Mouse (Mus musculus): ENCODE data around the gene Plekha7. TPM values are rescaled to one million over a fixed set of nuclear protein-coding genes. Genes with fewer than 3 reads are reported as not detected.
A peak's percentile ranks its signal among the peaks of the same experiment; 100 is the strongest.

Gene Plekha7
- polyA plus RNA-seq, 1 experiment from 2014 or later: 18.7 TPM

GRCm38 (mm10) chr7:116323331-116323964, 15.3 kb upstream of the Plekha7 start:
- no peak overlapping the region for H3K4me2 ChIP-seq (ENCODE audit: low read depth, low read length)
- peak; percentile 82 for ATAC-seq
- no peak overlapping the region for H3K4me3 ChIP-seq (ENCODE audit: low read length)
- H3K27ac ChIP-seq (ENCODE audit: low read length): no peak overlapping the region
- H3K4me1 ChIP-seq (ENCODE audit: control insufficient read depth, insufficient read depth, low read length): no peaks in the 10 kb centered on the region
- no peaks in the 10 kb centered on the region for H3K36me3 ChIP-seq (ENCODE audit: control insufficient read depth, insufficient read depth, low read length)
- H3K9me3 ChIP-seq (ENCODE audit: control insufficient read depth, low read length): no peaks in the 10 kb centered on the region
- no peaks in the 10 kb centered on the region for H3K27me3 ChIP-seq (replicated peaks; ENCODE audit: control insufficient read depth, insufficient read depth, low read length)
- 21% methylated on average over 10 of the region's 10 CpGs for WGBS
- no peak overlapping the region for H3K9ac ChIP-seq (ENCODE audit: low read depth, low read length)

GRCm38 (mm10) chr7:116309456-116309855, 1.3 kb upstream of the Plekha7 start:
- H3K27ac ChIP-seq (ENCODE audit: low read length): peak overlapping the region; percentile 91
- 0 out of 2 replicates have a peak, but pooled peaks cover 6% of the 10 kb centered on the region for H3K27me3 ChIP-seq (replicated peaks; ENCODE audit: control insufficient read depth, insufficient read depth, low read length)
- peaks cover 5% of the 10 kb centered on the region; the same call in 1 of the 2 replicates for H3K4me1 ChIP-seq (ENCODE audit: control insufficient read depth, insufficient read depth, low read length)
- no peaks in the 10 kb centered on the region for H3K36me3 ChIP-seq (ENCODE audit: control insufficient read depth, insufficient read depth, low read length)
- peak overlapping the region; percentile 94 for H3K4me2 ChIP-seq (ENCODE audit: low read depth, low read length)
- WGBS: 10% methylated on average over 9 of the region's 9 CpGs
- no peaks in the 10 kb centered on the region for H3K9me3 ChIP-seq (ENCODE audit: control insufficient read depth, low read length)
- peak overlapping the region; percentile 73 for H3K9ac ChIP-seq (ENCODE audit: low read depth, low read length)
- peak; percentile 56 for ATAC-seq
- H3K4me3 ChIP-seq (ENCODE audit: low read length): peak overlapping the region; percentile 27

GRCm38 (mm10) chr7:116308632-116308991, 436 bp upstream of the Plekha7 start:
- H3K27ac ChIP-seq (ENCODE audit: low read length): peak overlapping the region; percentile 91
- H3K27me3 ChIP-seq (replicated peaks; ENCODE audit: control insufficient read depth, insufficient read depth, low read length): 0 out of 2 replicates have a peak, but pooled peaks cover 6% of the 10 kb centered on the region
- H3K9me3 ChIP-seq (ENCODE audit: control insufficient read depth, low read length): no peaks in the 10 kb centered on the region
- H3K36me3 ChIP-seq (ENCODE audit: control insufficient read depth, insufficient read depth, low read length): no peaks in the 10 kb centered on the region
- H3K4me2 ChIP-seq (ENCODE audit: low read depth, low read length): peak overlapping the region; percentile 94
- H3K9ac ChIP-seq (ENCODE audit: low read depth, low read length): peak overlapping the region; percentile 73; the same call in 1 of the 2 replicates
- 4% methylated on average over 16 of the region's 16 CpGs for WGBS
- peak overlapping the region; percentile 80 for H3K4me3 ChIP-seq (ENCODE audit: low read length)
- ATAC-seq: peak; percentile 83
- peaks cover 5% of the 10 kb centered on the region; the same call in 1 of the 2 replicates for H3K4me1 ChIP-seq (ENCODE audit: control insufficient read depth, insufficient read depth, low read length)

- 1% methylated on average over 63 of the region's 63 CpGs for WGBS
- peak overlapping the region; percentile 82 for H3K27ac ChIP-seq (ENCODE audit: low read length)
- peak overlapping the region; percentile 80 for H3K4me3 ChIP-seq (ENCODE audit: low read length)
- peak; percentile 66 for ATAC-seq
- peaks cover 5% of the 10 kb centered on the region; the same call in 1 of the 2 replicates for H3K4me1 ChIP-seq (ENCODE audit: control insufficient read depth, insufficient read depth, low read length)
- H3K36me3 ChIP-seq (ENCODE audit: control insufficient read depth, insufficient read depth, low read length): no peaks in the 10 kb centered on the region
- H3K9me3 ChIP-seq (ENCODE audit: control insufficient read depth, low read length): no peaks in the 10 kb centered on the region
- peak overlapping the region; percentile 94 for H3K4me2 ChIP-seq (ENCODE audit: low read depth, low read length)
- peak overlapping the region; percentile 73 for H3K9ac ChIP-seq (ENCODE audit: low read depth, low read length)
- 0 out of 2 replicates have a peak, but pooled peaks cover 6% of the 10 kb centered on the region for H3K27me3 ChIP-seq (replicated peaks; ENCODE audit: control insufficient read depth, insufficient read depth, low read length)
These were observed 891 bp downstream of the Plekha7 start for GRCm38 (mm10) chr7:116307099-116307870.

GRCm38 (mm10) chr7:116306601-116307000, 1.6 kb downstream of the Plekha7 start:
- Histone ChIP-seq H3K4me2 (ENCODE audit: low read depth, low read length) (peak overlapping the region; percentile 94), H3K9ac (ENCODE audit: low read depth, low read length) (no peak overlapping the region; the same call in 1 of the 2 replicates), H3K4me3 (ENCODE audit: low read length) (peak overlapping the region; percentile 80), H3K36me3 (ENCODE audit: control insufficient read depth, insufficient read depth, low read length) (no peaks in the 10 kb centered on the region), H3K4me1 (ENCODE audit: control insufficient read depth, insufficient read depth, low read length) (peaks cover 10% of the 10 kb centered on the region), H3K27me3 (replicated peaks; ENCODE audit: control insufficient read depth, insufficient read depth, low read length) (0 out of 2 replicates have a peak, but pooled peaks cover 6% of the 10 kb centered on the region), H3K9me3 (ENCODE audit: control insufficient read depth, low read length) (no peaks in the 10 kb centered on the region), H3K27ac (ENCODE audit: low read length) (no peak overlapping the region)
- WGBS: 22% methylated on average over 5 of the region's 5 CpGs
- no peak for ATAC-seq

- 76% methylated on average over 5 of the region's 5 CpGs for WGBS
These were observed 6.4 kb downstream of the Plekha7 start for GRCm38 (mm10) chr7:116301661-116302311.

GRCm38 (mm10) chr7:116301144-116301543, 7.0 kb downstream of the Plekha7 start:
- Histone ChIP-seq H3K4me1 (ENCODE audit: control insufficient read depth, insufficient read depth, low read length) (peaks cover 20% of the 10 kb centered on the region), H3K9ac (ENCODE audit: low read depth, low read length) (no peak overlapping the region), H3K27me3 (replicated peaks; ENCODE audit: control insufficient read depth, insufficient read depth, low read length) (no peaks in the 10 kb centered on the region), H3K4me2 (ENCODE audit: low read depth, low read length) (no peak overlapping the region), H3K9me3 (ENCODE audit: control insufficient read depth, low read length) (no peaks in the 10 kb centered on the region), H3K36me3 (ENCODE audit: control insufficient read depth, insufficient read depth, low read length) (no peaks in the 10 kb centered on the region), H3K4me3 (ENCODE audit: low read length) (no peak overlapping the region), H3K27ac (ENCODE audit: low read length) (peak overlapping the region; percentile 52; the same call in 1 of the 2 replicates)
- WGBS: 70% methylated on average over 4 of the region's 4 CpGs
- ATAC-seq: peak; percentile 17; the same call in 1 of the 2 replicates

More at GRCm38 (mm10) chr7:116301661-116302311, 6.4 kb downstream of the Plekha7 start:
- no peak overlapping the region for H3K9ac ChIP-seq (ENCODE audit: low read depth, low read length)
- peak; percentile 33; the same call in 1 of the 2 replicates for ATAC-seq
- 0 out of 2 replicates have a peak, but pooled peaks cover 1% of the 10 kb centered on the region for H3K27me3 ChIP-seq (replicated peaks; ENCODE audit: control insufficient read depth, insufficient read depth, low read length)
- peak overlapping the region; percentile 52 for H3K27ac ChIP-seq (ENCODE audit: low read length)
- no peaks in the 10 kb centered on the region for H3K36me3 ChIP-seq (ENCODE audit: control insufficient read depth, insufficient read depth, low read length)
- H3K4me3 ChIP-seq (ENCODE audit: low read length): no peak overlapping the region
- peaks cover 20% of the 10 kb centered on the region for H3K4me1 ChIP-seq (ENCODE audit: control insufficient read depth, insufficient read depth, low read length)
- no peaks in the 10 kb centered on the region for H3K9me3 ChIP-seq (ENCODE audit: control insufficient read depth, low read length)
- H3K4me2 ChIP-seq (ENCODE audit: low read depth, low read length): no peak overlapping the region

- H3K27me3 ChIP-seq (replicated peaks; ENCODE audit: control insufficient read depth, insufficient read depth, low read length): no peaks in the 10 kb centered on the region
- no peak for ATAC-seq
- H3K27ac ChIP-seq (ENCODE audit: low read length): no peak overlapping the region
- no peak overlapping the region for H3K4me2 ChIP-seq (ENCODE audit: low read depth, low read length)
- no peaks in the 10 kb centered on the region for H3K36me3 ChIP-seq (ENCODE audit: control insufficient read depth, insufficient read depth, low read length)
- no peak overlapping the region for H3K9ac ChIP-seq (ENCODE audit: low read depth, low read length)
- peaks cover 26% of the 10 kb centered on the region for H3K4me1 ChIP-seq (ENCODE audit: control insufficient read depth, insufficient read depth, low read length)
- H3K4me3 ChIP-seq (ENCODE audit: low read length): no peak overlapping the region
- 72% methylated on average over 2 of the region's 2 CpGs for WGBS
- no peaks in the 10 kb centered on the region for H3K9me3 ChIP-seq (ENCODE audit: control insufficient read depth, low read length)
These were observed 9.3 kb downstream of the Plekha7 start for GRCm38 (mm10) chr7:116298851-116299250.

- Histone ChIP-seq H3K36me3 (ENCODE audit: control insufficient read depth, insufficient read depth, low read length) (no peaks in the 10 kb centered on the region), H3K27me3 (replicated peaks; ENCODE audit: control insufficient read depth, insufficient read depth, low read length) (no peaks in the 10 kb centered on the region), H3K9me3 (ENCODE audit: control insufficient read depth, low read length) (no peaks in the 10 kb centered on the region), H3K4me2 (ENCODE audit: low read depth, low read length) (peak overlapping the region; percentile 37; the same call in 1 of the 2 replicates), H3K4me3 (ENCODE audit: low read length) (no peak overlapping the region), H3K9ac (ENCODE audit: low read depth, low read length) (peak overlapping the region; percentile 30; the same call in 1 of the 2 replicates), H3K4me1 (ENCODE audit: control insufficient read depth, insufficient read depth, low read length) (peaks cover 26% of the 10 kb centered on the region), H3K27ac (ENCODE audit: low read length) (peak overlapping the region; percentile 74)
- peak; percentile 80 for ATAC-seq
- WGBS: 57% methylated on average over 10 of the region's 10 CpGs
These were observed 9.8 kb downstream of the Plekha7 start for GRCm38 (mm10) chr7:116298389-116298788.
